Mouse (Mus musculus): ENCODE measurements around the gene Cd274. TPM values are rescaled to one million over a fixed set of nuclear protein-coding genes. Genes with fewer than 3 reads are reported as not detected.

Gene Cd274
- polyA plus RNA-seq, 1 experiment from 2014 or later = 0.62 TPM

DNA sequence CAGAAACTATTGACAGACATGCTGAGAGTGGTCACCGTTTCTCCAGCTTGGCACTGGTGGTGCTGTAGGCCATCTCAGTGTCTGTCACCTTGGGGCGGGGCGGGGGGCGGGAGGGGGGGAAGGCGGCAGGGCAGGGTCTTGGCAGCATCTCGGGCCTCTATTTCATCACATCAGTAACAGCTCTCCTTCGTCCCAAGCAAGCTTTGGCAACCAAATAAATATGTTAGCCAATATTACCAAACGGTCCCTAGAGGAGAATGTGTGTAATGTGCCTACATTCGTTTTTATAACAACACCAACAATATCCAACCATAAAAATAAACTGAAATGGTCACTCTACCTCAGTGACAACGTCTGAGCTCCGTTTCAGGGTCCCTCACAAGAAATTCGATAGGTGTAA is 2.9 kb downstream of the Cd274 start:
- Histone ChIP-seq H3K4me3 (ENCODE audit: low read depth, low read length) (no peak overlapping the region), H3K9ac (ENCODE audit: low read depth, low read length) (no peak overlapping the region), H3K27me3 (ENCODE audit: control insufficient read depth, insufficient read depth, low read length) (no peaks in the 10 kb centered on the region), H3K36me3 (ENCODE audit: control insufficient read depth, insufficient read depth, low read length) (no peaks in the 10 kb centered on the region), H3K4me1 (ENCODE audit: control insufficient read depth, insufficient read depth, low read length) (no peaks in the 10 kb centered on the region), H3K4me2 (no peak overlapping the region), H3K27ac (ENCODE audit: low read depth, low read length) (no peak overlapping the region), H3K9me3 (replicated peaks; ENCODE audit: control insufficient read depth, low read length) (no peaks in the 10 kb centered on the region)
- ATAC-seq (replicated peaks; ENCODE audit: insufficient number of reproducible peaks, low FRiP score, low TSS enrichment) = no peak
- WGBS (ENCODE audit: insufficient replicate concordance) = 57% methylated on average over 12 of the region's 12 CpGs

DNA sequence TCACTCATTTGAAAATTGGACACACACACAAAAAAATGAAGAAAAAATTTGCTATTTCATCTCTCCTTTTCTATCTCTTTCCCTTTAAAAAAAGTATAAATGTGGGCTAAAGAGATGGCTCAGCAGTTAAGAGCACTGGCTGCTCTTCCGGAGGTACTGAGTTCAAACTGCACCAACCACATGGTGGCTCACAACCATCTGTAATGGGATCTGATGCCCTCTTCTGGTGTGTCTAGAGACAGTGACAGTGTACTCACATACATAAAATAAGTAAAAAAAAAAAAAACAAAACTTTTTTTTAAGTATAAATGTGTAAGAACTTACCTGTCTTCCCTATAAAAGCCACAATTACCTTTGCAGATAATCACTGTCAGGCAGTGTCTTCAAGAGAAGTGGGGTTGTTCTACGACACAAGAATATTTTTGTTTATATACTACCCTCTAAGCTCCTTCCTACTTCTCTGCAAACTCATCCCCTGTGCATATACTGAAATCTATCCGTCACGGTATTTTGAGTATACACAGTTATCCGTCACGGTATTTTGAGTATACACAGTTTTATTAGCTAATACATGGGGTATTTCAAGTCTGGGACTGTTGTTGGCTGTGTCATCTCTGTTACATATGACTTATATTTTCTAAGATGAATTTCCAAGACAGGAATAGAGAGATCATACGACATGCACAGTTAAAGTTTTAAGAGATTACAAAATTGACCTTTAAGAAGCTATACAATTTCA is 3.5 kb downstream of the Cd274 start:
- WGBS (ENCODE audit: insufficient replicate concordance) = 84% methylated on average over 7 of the region's 7 CpGs
- no peak overlapping the region for H3K4me2 ChIP-seq

DNA sequence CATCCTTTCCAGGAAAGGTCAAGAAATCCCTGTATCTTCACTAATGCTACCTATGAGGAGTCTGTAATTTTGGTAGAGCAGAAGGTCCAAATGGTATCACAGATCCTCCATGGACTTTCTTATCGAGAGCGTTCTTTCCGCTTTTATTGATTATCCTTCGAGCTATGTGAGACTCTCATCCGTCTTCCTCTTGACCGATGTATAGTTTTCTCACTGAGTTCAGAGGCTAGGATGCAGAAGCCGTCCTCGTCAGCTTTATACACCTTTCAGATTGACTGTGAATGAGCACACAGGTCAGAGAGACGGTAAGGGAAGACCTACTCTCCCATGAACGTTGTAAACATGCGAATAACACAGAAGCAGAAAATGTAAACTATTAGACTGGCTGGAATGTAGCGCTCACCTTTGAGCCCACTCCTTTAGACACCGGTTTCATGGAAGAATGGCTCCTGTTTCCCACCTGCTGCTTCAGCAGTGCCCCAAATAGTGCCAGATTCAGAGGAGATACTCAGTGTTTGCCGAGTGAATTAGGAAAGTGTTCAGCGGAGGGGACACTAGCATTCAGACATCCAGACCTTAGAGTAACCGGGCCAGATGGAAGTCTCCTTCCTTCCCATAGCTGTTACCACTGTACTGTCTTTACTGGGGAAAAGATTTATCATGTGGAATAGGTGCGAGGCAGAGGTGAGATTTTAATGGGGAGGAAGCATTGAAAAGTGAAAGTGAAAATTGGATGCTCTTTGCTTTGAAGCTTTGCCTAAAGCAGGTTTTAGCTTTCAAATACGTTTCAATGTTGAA is 4.2 kb downstream of the Cd274 start:
- 78% methylated on average over 18 of the region's 18 CpGs for WGBS (ENCODE audit: insufficient replicate concordance)
- no peaks in the 10 kb centered on the region for H3K27me3 ChIP-seq (ENCODE audit: control insufficient read depth, insufficient read depth, low read length)
- H3K9me3 ChIP-seq (replicated peaks; ENCODE audit: control insufficient read depth, low read length) = no peaks in the 10 kb centered on the region
- H3K27ac ChIP-seq (ENCODE audit: low read depth, low read length) = no peak overlapping the region
- no peak overlapping the region for H3K9ac ChIP-seq (ENCODE audit: low read depth, low read length)
- no peak overlapping the region for H3K4me3 ChIP-seq (ENCODE audit: low read depth, low read length)
- ATAC-seq (replicated peaks; ENCODE audit: insufficient number of reproducible peaks, low FRiP score, low TSS enrichment) = no peak
- no peaks in the 10 kb centered on the region for H3K4me1 ChIP-seq (ENCODE audit: control insufficient read depth, insufficient read depth, low read length)
- no peak overlapping the region for H3K4me2 ChIP-seq
- H3K36me3 ChIP-seq (ENCODE audit: control insufficient read depth, insufficient read depth, low read length) = no peaks in the 10 kb centered on the region

More for the DNA sequence above, 3.5 kb downstream of the Cd274 start:
- H3K27me3 ChIP-seq (ENCODE audit: control insufficient read depth, insufficient read depth, low read length) = no peaks in the 10 kb centered on the region
- no peaks in the 10 kb centered on the region for H3K9me3 ChIP-seq (replicated peaks; ENCODE audit: control insufficient read depth, low read length)
- no peak overlapping the region for H3K9ac ChIP-seq (ENCODE audit: low read depth, low read length)
- no peak overlapping the region for H3K4me3 ChIP-seq (ENCODE audit: low read depth, low read length)
- no peak for ATAC-seq (replicated peaks; ENCODE audit: insufficient number of reproducible peaks, low FRiP score, low TSS enrichment)
- H3K27ac ChIP-seq (ENCODE audit: low read depth, low read length) = no peak overlapping the region
- no peaks in the 10 kb centered on the region for H3K4me1 ChIP-seq (ENCODE audit: control insufficient read depth, insufficient read depth, low read length)
- H3K36me3 ChIP-seq (ENCODE audit: control insufficient read depth, insufficient read depth, low read length) = no peaks in the 10 kb centered on the region

DNA sequence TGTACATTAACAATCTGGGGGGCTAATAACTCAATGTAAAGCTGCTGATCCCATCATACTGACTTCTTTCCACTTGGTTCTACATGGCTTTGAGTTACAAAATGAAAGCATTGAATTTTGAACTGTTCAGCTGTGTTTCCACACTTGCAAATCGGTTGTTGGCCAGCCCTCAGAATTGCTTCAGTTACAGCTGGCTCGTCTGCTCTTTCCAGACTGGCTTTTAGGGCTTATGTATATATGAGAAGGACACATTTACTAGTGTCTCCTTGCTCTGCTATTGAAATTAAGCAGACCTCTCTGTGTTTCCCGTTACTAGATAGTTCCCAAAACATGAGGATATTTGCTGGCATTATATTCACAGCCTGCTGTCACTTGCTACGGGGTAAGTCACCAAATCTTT is 4.9 kb downstream of the Cd274 start:
- Histone ChIP-seq H3K4me2 (no peak overlapping the region), H3K9me3 (replicated peaks; ENCODE audit: control insufficient read depth, low read length) (no peaks in the 10 kb centered on the region), H3K36me3 (ENCODE audit: control insufficient read depth, insufficient read depth, low read length) (no peaks in the 10 kb centered on the region), H3K27me3 (ENCODE audit: control insufficient read depth, insufficient read depth, low read length) (no peaks in the 10 kb centered on the region), H3K27ac (ENCODE audit: low read depth, low read length) (no peak overlapping the region), H3K4me3 (ENCODE audit: low read depth, low read length) (no peak overlapping the region), H3K9ac (ENCODE audit: low read depth, low read length) (no peak overlapping the region), H3K4me1 (ENCODE audit: control insufficient read depth, insufficient read depth, low read length) (no peaks in the 10 kb centered on the region)
- 61% methylated on average over 4 of the region's 4 CpGs for WGBS (ENCODE audit: insufficient replicate concordance)
- no peak for ATAC-seq (replicated peaks; ENCODE audit: insufficient number of reproducible peaks, low FRiP score, low TSS enrichment)

DNA sequence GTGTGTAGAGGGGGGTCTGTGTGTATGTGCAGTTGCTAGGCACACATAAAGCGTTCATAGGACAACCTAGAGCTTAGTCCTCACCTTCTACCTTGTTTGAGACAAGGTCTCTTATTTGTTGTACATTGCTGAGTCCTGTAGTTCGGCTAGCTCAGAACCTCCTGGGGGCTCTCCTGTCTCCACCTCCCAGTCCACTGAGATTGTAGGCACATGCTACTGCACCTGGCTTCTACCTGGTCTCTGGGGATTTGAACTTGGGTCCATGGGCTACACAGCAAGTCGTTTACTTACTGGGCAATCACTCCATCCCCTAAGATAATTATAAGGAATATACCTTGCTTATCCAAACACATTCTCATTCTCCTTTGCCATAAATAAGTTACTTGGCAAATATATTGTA is 5.4 kb downstream of the Cd274 start:
- Histone ChIP-seq H3K9me3 (replicated peaks; ENCODE audit: control insufficient read depth, low read length) (no peaks in the 10 kb centered on the region), H3K27ac (ENCODE audit: low read depth, low read length) (no peak overlapping the region), H3K9ac (ENCODE audit: low read depth, low read length) (no peak overlapping the region), H3K4me2 (no peak overlapping the region), H3K36me3 (ENCODE audit: control insufficient read depth, insufficient read depth, low read length) (no peaks in the 10 kb centered on the region), H3K4me3 (ENCODE audit: low read depth, low read length) (no peak overlapping the region), H3K4me1 (ENCODE audit: control insufficient read depth, insufficient read depth, low read length) (no peaks in the 10 kb centered on the region), H3K27me3 (ENCODE audit: control insufficient read depth, insufficient read depth, low read length) (no peaks in the 10 kb centered on the region)
- ATAC-seq (replicated peaks; ENCODE audit: insufficient number of reproducible peaks, low FRiP score, low TSS enrichment) = no peak
- 81% methylated on average over 3 of the region's 3 CpGs for WGBS (ENCODE audit: insufficient replicate concordance)

DNA sequence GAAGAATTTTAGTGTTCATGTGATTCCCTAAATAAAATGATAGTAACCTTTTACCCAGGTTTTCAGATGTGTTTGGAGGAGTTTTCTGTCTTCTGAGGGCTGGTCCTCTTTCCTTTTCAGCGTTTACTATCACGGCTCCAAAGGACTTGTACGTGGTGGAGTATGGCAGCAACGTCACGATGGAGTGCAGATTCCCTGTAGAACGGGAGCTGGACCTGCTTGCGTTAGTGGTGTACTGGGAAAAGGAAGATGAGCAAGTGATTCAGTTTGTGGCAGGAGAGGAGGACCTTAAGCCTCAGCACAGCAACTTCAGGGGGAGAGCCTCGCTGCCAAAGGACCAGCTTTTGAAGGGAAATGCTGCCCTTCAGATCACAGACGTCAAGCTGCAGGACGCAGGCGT is 6.2 kb downstream of the Cd274 start:
- no peak overlapping the region for H3K4me3 ChIP-seq (ENCODE audit: low read depth, low read length)
- H3K27ac ChIP-seq (ENCODE audit: low read depth, low read length) = no peak overlapping the region
- 0 out of 2 replicates have a peak overlapping the region, but pooled peaks have one; percentile 22 for H3K9ac ChIP-seq (ENCODE audit: low read depth, low read length)
- H3K36me3 ChIP-seq (ENCODE audit: control insufficient read depth, insufficient read depth, low read length) = no peaks in the 10 kb centered on the region
- no peaks in the 10 kb centered on the region for H3K4me1 ChIP-seq (ENCODE audit: control insufficient read depth, insufficient read depth, low read length)
- no peaks in the 10 kb centered on the region for H3K27me3 ChIP-seq (ENCODE audit: control insufficient read depth, insufficient read depth, low read length)
- no peaks in the 10 kb centered on the region for H3K9me3 ChIP-seq (replicated peaks; ENCODE audit: control insufficient read depth, low read length)
- H3K4me2 ChIP-seq = peak overlapping the region; percentile 48
- ATAC-seq (replicated peaks; ENCODE audit: insufficient number of reproducible peaks, low FRiP score, low TSS enrichment) = no peak
- WGBS (ENCODE audit: insufficient replicate concordance) = 42% methylated on average over 11 of the region's 11 CpGs

DNA sequence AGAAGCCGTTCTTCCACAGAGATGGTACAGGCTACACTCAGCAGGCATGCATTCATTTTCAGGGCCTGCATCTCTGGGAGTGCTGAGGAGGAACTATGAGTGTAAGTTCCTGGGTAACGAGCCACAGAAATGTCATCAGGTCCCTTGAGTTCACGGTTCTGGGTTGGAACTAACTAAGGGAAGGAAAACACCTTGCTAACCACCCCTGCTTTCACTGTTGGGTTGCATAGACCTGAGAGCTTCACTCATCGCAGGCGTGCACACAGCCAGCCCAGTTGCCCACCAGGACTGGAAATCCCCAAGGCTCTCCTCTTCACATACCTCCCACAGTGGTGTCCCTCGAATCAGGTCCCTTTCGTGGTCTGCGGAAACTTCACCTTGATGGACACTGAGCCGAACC is 7.7 kb downstream of the Cd274 start:
- H3K27me3 ChIP-seq (ENCODE audit: control insufficient read depth, insufficient read depth, low read length) = no peaks in the 10 kb centered on the region
- no peak overlapping the region for H3K4me3 ChIP-seq (ENCODE audit: low read depth, low read length)
- no peak overlapping the region for H3K9ac ChIP-seq (ENCODE audit: low read depth, low read length)
- H3K9me3 ChIP-seq (replicated peaks; ENCODE audit: control insufficient read depth, low read length) = no peaks in the 10 kb centered on the region
- WGBS (ENCODE audit: insufficient replicate concordance) = 79% methylated on average over 9 of the region's 9 CpGs
- ATAC-seq (replicated peaks; ENCODE audit: insufficient number of reproducible peaks, low FRiP score, low TSS enrichment) = no peak
- no peak overlapping the region for H3K27ac ChIP-seq (ENCODE audit: low read depth, low read length)
- H3K4me1 ChIP-seq (ENCODE audit: control insufficient read depth, insufficient read depth, low read length) = no peaks in the 10 kb centered on the region
- H3K36me3 ChIP-seq (ENCODE audit: control insufficient read depth, insufficient read depth, low read length) = no peaks in the 10 kb centered on the region
- no peak overlapping the region for H3K4me2 ChIP-seq

DNA sequence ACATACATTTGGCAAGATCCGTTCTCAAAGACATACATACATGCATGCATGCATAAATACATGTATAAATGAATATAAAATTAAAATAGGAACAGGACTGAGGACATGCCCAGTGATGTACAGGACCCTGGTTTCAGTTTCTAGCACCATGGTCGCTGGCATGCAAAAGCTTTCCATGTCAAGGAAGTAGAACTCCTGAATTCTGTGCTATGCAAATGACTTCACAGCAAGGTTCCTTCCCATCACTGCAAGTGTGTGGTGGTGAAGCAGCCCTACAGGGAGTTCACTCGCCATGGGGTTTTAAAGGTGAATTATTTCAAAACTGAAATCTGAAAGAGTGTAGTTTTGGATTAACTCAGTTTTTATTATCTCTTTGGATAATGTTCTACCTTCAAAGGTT is 9.1 kb downstream of the Cd274 start:
- ATAC-seq (replicated peaks; ENCODE audit: insufficient number of reproducible peaks, low FRiP score, low TSS enrichment) = no peak
- H3K4me1 ChIP-seq (ENCODE audit: control insufficient read depth, insufficient read depth, low read length) = no peaks in the 10 kb centered on the region
- H3K27ac ChIP-seq (ENCODE audit: low read depth, low read length) = no peak overlapping the region
- WGBS (ENCODE audit: insufficient replicate concordance) = 63% methylated on average over 3 of the region's 3 CpGs
- H3K4me2 ChIP-seq = no peak overlapping the region
- H3K36me3 ChIP-seq (ENCODE audit: control insufficient read depth, insufficient read depth, low read length) = no peaks in the 10 kb centered on the region
- no peak overlapping the region for H3K4me3 ChIP-seq (ENCODE audit: low read depth, low read length)
- no peak overlapping the region for H3K9ac ChIP-seq (ENCODE audit: low read depth, low read length)
- no peaks in the 10 kb centered on the region for H3K27me3 ChIP-seq (ENCODE audit: control insufficient read depth, insufficient read depth, low read length)
- no peaks in the 10 kb centered on the region for H3K9me3 ChIP-seq (replicated peaks; ENCODE audit: control insufficient read depth, low read length)
